Comparison of ENCODE assay signal across 15 mouse cellular contexts in genomic region chr2:157530056-157530955, GRCm38 (mm10). TPM values are rescaled to one million over a fixed set of nuclear protein-coding genes. Genes with fewer than 3 reads are reported as not detected.
A peak's percentile ranks its signal among the peaks of the same experiment; 100 is the strongest.
DNase-seq lines count a peak whose midpoint lies in the region; ATAC-seq lines count a peak whose summit lies in the region.
"Had no signal": no experiment of that assay in that cellular context is flagged by ENCODE, and none has a peak within 500 bp of the region (broad histone marks: within the 10 kb centered on the region; RNA-seq: fewer than 3 reads in every experiment).

No protein-coding gene starts in this region.

- H3K9me3 ChIP-seq in hindbrain, embryonic 10.5 days, result no peaks in the 10 kb centered on the region
- H3K9me3 ChIP-seq in midbrain, embryonic 14.5 days (ENCODE audit: control insufficient read depth, low read length), result no peaks in the 10 kb centered on the region
- H3K9me3 ChIP-seq: embryonic facial prominence, embryonic 13.5 days; heart, embryonic 15.5 days; stomach, embryonic 15.5 days had no signal

- H3K4me1 ChIP-seq in hindbrain, embryonic 10.5 days (replicated peaks), result peaks cover 57% of the 10 kb centered on the region
- H3K4me1 ChIP-seq in midbrain, embryonic 14.5 days (ENCODE audit: control insufficient read depth, insufficient read depth, low read length), result peaks cover 52% of the 10 kb centered on the region
- H3K4me1 ChIP-seq: heart, embryonic 15.5 days had no signal

- H3K27me3 ChIP-seq in hindbrain, embryonic 10.5 days (ENCODE audit: insufficient read depth, poor library complexity, severe bottlenecking), result peaks cover 23% of the 10 kb centered on the region
- no peaks in the 10 kb centered on the region for H3K27me3 ChIP-seq in midbrain, embryonic 14.5 days (ENCODE audit: control insufficient read depth, insufficient read depth, low read length)
- H3K27me3 ChIP-seq: embryonic facial prominence, embryonic 13.5 days; stomach, embryonic 15.5 days had no signal

- H3K9ac ChIP-seq in midbrain, embryonic 14.5 days (replicated peaks; ENCODE audit: low read length), result no peak overlapping the region
- H3K9ac ChIP-seq: embryonic facial prominence, embryonic 13.5 days; heart, embryonic 15.5 days; stomach, embryonic 15.5 days had no signal

- H3K4me3 ChIP-seq in hindbrain, embryonic 10.5 days, result no peak overlapping the region
- no peak overlapping the region for H3K4me3 ChIP-seq in midbrain, embryonic 14.5 days (replicated peaks; ENCODE audit: low read depth, low read length)
- H3K4me3 ChIP-seq: embryonic facial prominence, embryonic 13.5 days; heart, embryonic 15.5 days; stomach, embryonic 15.5 days had no signal

- no peaks in the 10 kb centered on the region for H3K36me3 ChIP-seq in hindbrain, embryonic 10.5 days
- H3K36me3 ChIP-seq in midbrain, embryonic 14.5 days (ENCODE audit: control insufficient read depth, insufficient read depth, low read length), result no peaks in the 10 kb centered on the region
- H3K36me3 ChIP-seq: embryonic facial prominence, embryonic 13.5 days; heart, embryonic 15.5 days; stomach, embryonic 15.5 days had no signal

- H3K27ac ChIP-seq in hindbrain, embryonic 10.5 days, result peak overlapping the region; percentile 45
- peak overlapping the region; percentile 75 for H3K27ac ChIP-seq in midbrain, embryonic 14.5 days (replicated peaks; ENCODE audit: low read depth, low read length)
- H3K27ac ChIP-seq: embryonic facial prominence, embryonic 13.5 days; heart, embryonic 15.5 days; stomach, embryonic 15.5 days had no signal

- WGBS in hindbrain, embryonic 10.5 days, result 73% methylated on average over 13 of the region's 13 CpGs
- WGBS in midbrain, embryonic 14.5 days, result 61% methylated on average over 13 of the region's 13 CpGs

- peak; percentile 34 to 57 for DNase-seq in layer of hippocampus, adult 18-20 months (ENCODE audit: low spot score in 2 of 2)
- DNase-seq in layer of hippocampus, postnatal 36 days, result no peak
- peak; percentile 76 for DNase-seq in brain, adult 2 months (ENCODE audit: low read depth, low spot score)
- no peak for DNase-seq in hindbrain, embryonic 10.5 days (ENCODE audit: low spot score)
- peak; percentile 70 for DNase-seq in midbrain, embryonic 14.5 days
- no peak for DNase-seq in cerebellum, postnatal 4 days (ENCODE audit: low spot score in 2 of 2)
- no peak for DNase-seq in thymus, postnatal 25 days
- DNase-seq in urinary bladder, postnatal 4 days (ENCODE audit: low spot score in 2 of 2), result no peak
- DNase-seq: cerebellum, adult 8-10 months; kidney, postnatal 14 days had no signal

- no peak overlapping the region for H3K4me2 ChIP-seq in midbrain, embryonic 14.5 days (ENCODE audit: low read length)
- H3K4me2 ChIP-seq: embryonic facial prominence, embryonic 13.5 days; heart, embryonic 15.5 days; stomach, embryonic 15.5 days had no signal

- no peak for ATAC-seq in midbrain, embryonic 14.5 days (ENCODE audit: low FRiP score, low TSS enrichment)
- ATAC-seq: inflammation-experienced regulatory T-cells, adult 6 months had no signal

RNA-seq across cellular contexts. Expression of gene Nnat, which starts 29.6 kb away (rescaled TPM):
- 100 to 1,000 TPM; 481 to 624 TPM for total RNA-seq in layer of hippocampus, adult 18-20 months (2021)
- total RNA-seq in layer of hippocampus, postnatal 36 days (2021), result 100 to 1,000 TPM; 539 to 601 TPM
- polyA plus RNA-seq in hindbrain, embryonic 10.5 days (2016; fragmentation: Nextera tagmentation; extraction: Ambion mirVana), result 1,503 and 2,739 TPM in 2 replicates
- 7,465 and 9,945 TPM in 2 replicates for polyA plus RNA-seq in midbrain, embryonic 14.5 days (2014; fragmentation: Nextera tagmentation; extraction: Ambion mirVana)
- total RNA-seq: liver, adult 2 months had no signal
- polyA plus RNA-seq: liver, adult 2 months had no signal

RNA-seq across cellular contexts. Expression of gene Blcap, which starts 40.8 kb away (rescaled TPM):
- 100 to 1,000 TPM; 120 to 136 TPM for total RNA-seq in layer of hippocampus, adult 18-20 months (2021)
- total RNA-seq in layer of hippocampus, postnatal 36 days (2021), result 100 to 1,000 TPM; 117 to 137 TPM
- polyA plus RNA-seq in hindbrain, embryonic 10.5 days (2016; fragmentation: Nextera tagmentation; extraction: Ambion mirVana), result 78.4 and 100.0 TPM in 2 replicates
- polyA plus RNA-seq in midbrain, embryonic 14.5 days (2014; fragmentation: Nextera tagmentation; extraction: Ambion mirVana), result 353 and 397 TPM in 2 replicates

Comparison
In these comparisons a context has a peak if more than half of its experiments do, and no peak if none do; other contexts are left out.
1. DNase-seq: peak in layer of hippocampus, adult 18-20 months (2 of 2), brain, adult 2 months (single experiment) and midbrain, embryonic 14.5 days (single experiment); none in layer of hippocampus, postnatal 36 days (0 of 2), hindbrain, embryonic 10.5 days (single experiment), cerebellum, postnatal 4 days (0 of 2), thymus, postnatal 25 days (single experiment) and urinary bladder, postnatal 4 days (0 of 2).